Mouse (Mus musculus): ENCODE data around the gene Psmc3.

- TF ChIP-seq CTCF (IDR thresholded peaks at IDR 0.05; ENCODE audit: low read depth, low read length) = no peak
- no peak for TF ChIP-seq POLR2A (IDR thresholded peaks at IDR 0.05; ENCODE audit: extremely low read depth, insufficient read depth, low read length)
Observed at GRCm38 (mm10) chr2:91061849-91062481, 8.2 kb downstream of the Psmc3 start.

All from liver, adult 2 months (tissue).